Mouse (Mus musculus) hindbrain, postnatal 0 days (tissue): ENCODE data around the gene Olfr1045. TPM values are rescaled to one million over a fixed set of nuclear protein-coding genes. Genes with fewer than 3 reads are reported as not detected.

Source experiments
- ATAC-seq: fragments of 200-750 bp; cut with Nextera tagmentation; 2 replicates; pipeline ENCODE4 v1.8.0; 2017; ENCODE audit warnings: mild to moderate bottlenecking, moderate TSS enrichment, moderate library complexity
- DNase-seq: peaks from one replicate; pipeline ENCODE4 v3.0.0-alpha.2; 2015; ENCODE audit warnings: low spot score
- H3K27ac ChIP-seq: fragments of 300-500 bp; sonication (generic); 2 replicates; pipeline ENCODE4 v1.5.1; 2014; ENCODE audit warnings: mild to moderate bottlenecking
- H3K27me3 ChIP-seq: fragments of 300-500 bp; sonication (generic); 2 replicates; pipeline ENCODE4 v1.6.1; 2014; ENCODE audit warnings: low read length, mixed read lengths; ENCODE audit not compliant: insufficient read depth
- H3K36me3 ChIP-seq: fragments of 300-500 bp; sonication (generic); 2 replicates; pipeline ENCODE4 v1.6.1; 2014; ENCODE audit warnings: low read length, mixed read lengths; ENCODE audit not compliant: insufficient read depth
- H3K4me1 ChIP-seq: fragments of 300-500 bp; sonication (generic); 2 replicates; pipeline ENCODE4 v1.6.1; 2014; ENCODE audit warnings: antibody characterized with exemption, low read length, mixed read lengths; ENCODE audit not compliant: insufficient read depth
- H3K4me2 ChIP-seq: fragments of 300-500 bp; sonication (generic); 2 replicates; pipeline ENCODE4 v1.6.1; 2014; ENCODE audit warnings: low read depth, mild to moderate bottlenecking, low read length, moderate library complexity, mixed read lengths
- H3K4me3 ChIP-seq: fragments of 300-500 bp; sonication (generic); 2 replicates; pipeline ENCODE4 v1.5.1; 2014; ENCODE audit warnings: low read length
- H3K9ac ChIP-seq: fragments of 300-500 bp; sonication (generic); replicated peaks from 2 replicates; pipeline ENCODE4 v1.6.1; 2014; ENCODE audit warnings: mild to moderate bottlenecking, low read length, moderate library complexity, mixed read lengths
- H3K9me3 ChIP-seq: fragments of 300-500 bp; sonication (generic); 2 replicates; pipeline ENCODE4 v1.6.1; 2016; ENCODE audit warnings: low read length, mixed read lengths
- CTCF ChIP-seq: IDR thresholded peaks from 2 replicates; pipeline ENCODE4 v1.5.1; 2016; ENCODE audit warnings: antibody characterized with exemption, control low read depth, low read depth
- WGBS: fragments of 180-500 bp; shearing (Covaris S2); extraction: QIAGEN DNeasy Blood & Tissue Kit; methylation state at CpG from one replicate; pipeline ENCODE4 v1.1.7; 2014; 5-methylcytosine and 5-hydroxymethylcytosine counted together
- polyA plus RNA-seq: library from polyadenylated mRNA; unstranded; fragments of >200 nt; fragmentation: Nextera tagmentation; extraction: Ambion mirVana; gene quantifications from 2 replicates; pipeline ENCODE4 v1.2.1, GENCODE M21; 2015
- total RNA-seq: library from RNA; depleted of rRNA; stranded (reverse); fragments of >200 nt; gene quantifications from 2 replicates; pipeline ENCODE4 v1.2.3, GENCODE M21; 2014; rRNA removed

The Olfr1045 gene
- not detected in 2 replicates for total RNA-seq
- polyA plus RNA-seq = not detected in 2 replicates

DNA sequence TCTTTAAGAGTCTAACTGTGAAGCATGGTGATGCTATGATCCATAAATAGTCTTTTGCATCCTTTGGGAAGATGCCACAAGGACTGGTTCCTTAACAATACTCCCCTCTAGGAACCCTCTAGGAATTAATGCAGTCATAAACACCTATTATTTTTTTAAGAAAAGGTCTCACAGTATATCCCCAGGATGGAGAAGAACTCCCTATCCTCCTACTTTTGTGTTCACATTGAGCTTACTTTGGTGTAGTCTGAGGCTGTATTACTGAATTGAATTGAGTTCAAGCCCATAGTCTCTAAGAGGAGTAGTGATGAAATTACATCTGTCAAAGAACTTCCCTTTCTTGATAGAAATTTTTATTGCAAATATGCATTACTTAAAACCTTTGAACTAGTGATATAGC, at the start of gene Olfr1045:
Olfr1045 (minus strand) TSS at position 101 of the 400 bp plus-strand sequence.
- TF ChIP-seq CTCF = no peak

DNA sequence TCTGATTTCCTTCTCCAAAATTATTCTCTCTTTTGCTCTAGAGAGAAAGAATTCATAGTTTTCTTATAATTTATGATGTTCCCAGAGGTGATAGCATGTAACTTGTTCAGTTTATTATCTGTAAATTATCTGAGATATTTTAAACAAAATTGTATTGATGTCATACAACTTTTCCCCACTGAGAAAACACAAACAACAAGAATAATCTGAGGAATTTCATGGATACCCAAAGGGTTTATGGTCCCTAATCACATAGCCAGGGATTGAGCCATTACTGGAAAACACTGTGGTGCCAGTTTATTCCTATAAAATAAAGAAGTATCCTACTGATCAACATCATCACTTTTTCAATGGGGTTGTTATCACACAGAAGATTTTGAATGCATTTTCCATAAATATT, 37.4 kb upstream of the Olfr1045 start, which contains the start of gene Olfr1048:
Olfr1048 (minus strand) TSS at position 101 of the 400 bp plus-strand sequence.
- DNase-seq (no peak), ATAC-seq (no peak)
- Histone ChIP-seq H3K27ac (no peak within 1 kb of the TSS), H3K36me3 (no peaks in the 10 kb centered on the region), H3K9ac (no peak within 1 kb of the TSS), H3K9me3 (no peaks in the 10 kb centered on the region), H3K4me1 (no peaks in the 10 kb centered on the region), H3K4me3 (no peak within 1 kb of the TSS), H3K27me3 (no peaks in the 10 kb centered on the region), H3K4me2 (no peak within 1 kb of the TSS)
- TF ChIP-seq CTCF = no peak

More for the DNA sequence above, at the start of gene Olfr1045:
- no peak within 1 kb of the TSS for H3K4me2 ChIP-seq
- H3K4me1 ChIP-seq = no peaks in the 10 kb centered on the region
- H3K27me3 ChIP-seq = no peaks in the 10 kb centered on the region
- ATAC-seq (no peak), DNase-seq (no peak)
- no peak within 1 kb of the TSS for H3K27ac ChIP-seq
- H3K36me3 ChIP-seq = no peaks in the 10 kb centered on the region
- no peak within 1 kb of the TSS for H3K4me3 ChIP-seq
- H3K9me3 ChIP-seq = no peaks in the 10 kb centered on the region
- H3K9ac ChIP-seq = no peak within 1 kb of the TSS

DNA sequence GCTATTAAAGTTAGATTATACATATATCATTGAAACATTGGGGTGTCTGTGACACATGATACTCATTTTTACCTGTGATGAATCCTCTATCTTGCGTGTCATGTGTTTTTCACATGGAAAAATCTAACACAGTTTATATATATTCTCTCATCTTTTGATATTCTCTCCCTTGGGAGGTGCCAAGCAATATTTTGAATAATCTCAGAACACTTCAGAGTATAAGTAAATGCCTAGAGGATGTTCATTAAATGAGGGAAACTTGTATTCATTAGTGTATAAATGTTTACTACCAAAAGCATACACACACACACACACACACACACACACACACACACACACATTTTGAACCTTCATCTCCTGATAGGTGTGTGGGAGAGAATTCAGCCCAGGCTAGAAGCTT, 28.5 kb upstream of the Olfr1045 start, which contains the start of gene Olfr1047:
Olfr1047 (minus strand) TSS at position 101 of the 400 bp plus-strand sequence.
- H3K4me1 ChIP-seq = no peaks in the 10 kb centered on the region
- H3K9ac ChIP-seq = no peak within 1 kb of the TSS
- WGBS = 98% methylated on average over 1 of the region's 1 CpGs
- H3K9me3 ChIP-seq = no peaks in the 10 kb centered on the region
- no peak within 1 kb of the TSS for H3K4me3 ChIP-seq
- H3K4me2 ChIP-seq = no peak within 1 kb of the TSS
- no peaks in the 10 kb centered on the region for H3K27me3 ChIP-seq
- H3K27ac ChIP-seq = no peak within 1 kb of the TSS
- H3K36me3 ChIP-seq = no peaks in the 10 kb centered on the region
- no peak for DNase-seq
- ATAC-seq = no peak
- TF ChIP-seq CTCF = no peak

GRCm38 (mm10) chr2:86219214-86219613, 16.4 kb upstream of the Olfr1045 start, which contains the start of gene Olfr1046:
Gene Olfr1046, minus strand, starts transcription at chr2:86219314.
- H3K27ac ChIP-seq = no peak within 1 kb of the TSS
- H3K4me2 ChIP-seq = no peak within 1 kb of the TSS
- WGBS = 74% methylated on average over 2 of the region's 2 CpGs
- DNase-seq = no peak
- H3K4me3 ChIP-seq = no peak within 1 kb of the TSS
- ATAC-seq = no peak
- H3K9me3 ChIP-seq = no peaks in the 10 kb centered on the region
- H3K27me3 ChIP-seq = no peaks in the 10 kb centered on the region
- no peak for TF ChIP-seq CTCF
- H3K9ac ChIP-seq = no peak within 1 kb of the TSS
- H3K36me3 ChIP-seq = no peaks in the 10 kb centered on the region
- no peaks in the 10 kb centered on the region for H3K4me1 ChIP-seq

DNA sequence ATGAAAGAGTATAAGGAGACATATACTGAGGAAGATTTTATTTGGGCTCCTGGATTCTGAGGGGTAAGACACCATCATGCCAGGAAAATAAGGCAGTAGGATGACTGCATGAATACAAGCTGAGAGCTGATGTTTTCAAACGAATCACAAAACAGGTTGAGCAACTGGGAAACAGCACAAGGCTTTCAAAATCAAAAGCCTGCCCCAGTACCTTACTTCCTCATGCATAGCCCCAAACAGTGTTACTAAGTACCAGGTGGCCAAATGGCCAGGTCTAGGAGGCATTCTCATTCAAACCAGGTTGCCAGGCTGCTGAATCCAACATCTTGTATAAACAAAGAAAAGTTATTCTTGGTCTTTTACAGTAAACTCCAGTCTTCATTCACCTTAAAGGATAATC, 6.9 kb downstream of the Olfr1045 start:
- WGBS = 47% methylated on average over 1 of the region's 1 CpGs
- no peaks in the 10 kb centered on the region for H3K27me3 ChIP-seq
- no peak for ATAC-seq

DNA sequence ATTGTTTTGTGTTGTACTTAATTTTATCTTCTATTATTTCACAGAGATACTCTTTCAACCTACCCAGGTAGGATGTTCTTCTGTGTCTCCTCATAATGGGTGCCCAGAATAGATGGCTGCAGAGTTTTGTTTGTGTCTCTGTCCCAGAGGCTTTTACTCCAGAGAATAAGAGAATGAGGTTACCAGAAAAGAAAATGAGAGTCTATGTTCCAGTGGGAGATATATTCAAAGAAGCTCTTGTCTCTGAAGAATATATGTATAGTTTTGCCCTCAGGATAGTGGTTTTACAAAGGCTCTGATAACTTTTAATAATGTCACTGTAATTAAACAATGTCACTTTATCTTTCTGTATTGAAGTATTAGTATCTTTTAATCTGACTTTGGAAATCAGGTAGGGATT, 17.2 kb downstream of the Olfr1045 start, which contains the start of gene Olfr52:
Olfr52 (minus strand) TSS at position 101 of the 400 bp plus-strand sequence.
- ATAC-seq (no peak), DNase-seq (no peak)
- Histone ChIP-seq H3K36me3 (no peaks in the 10 kb centered on the region), H3K27ac (no peak within 1 kb of the TSS), H3K27me3 (no peaks in the 10 kb centered on the region), H3K4me1 (no peaks in the 10 kb centered on the region), H3K4me2 (no peak within 1 kb of the TSS), H3K9me3 (no peaks in the 10 kb centered on the region), H3K4me3 (no peak within 1 kb of the TSS), H3K9ac (no peak within 1 kb of the TSS)
- TF ChIP-seq CTCF = no peak

More for the DNA sequence above, 6.9 kb downstream of the Olfr1045 start:
- TF ChIP-seq CTCF = no peak
- no peak overlapping the region for H3K9ac ChIP-seq
- no peaks in the 10 kb centered on the region for H3K9me3 ChIP-seq
- no peak overlapping the region for H3K4me2 ChIP-seq
- no peaks in the 10 kb centered on the region for H3K4me1 ChIP-seq
- no peak overlapping the region for H3K4me3 ChIP-seq
- no peak for DNase-seq
- no peaks in the 10 kb centered on the region for H3K36me3 ChIP-seq
- H3K27ac ChIP-seq = no peak overlapping the region

GRCm38 (mm10) chr2:86179950-86180349, 22.9 kb downstream of the Olfr1045 start:
- Histone ChIP-seq H3K4me2 (no peak overlapping the region), H3K4me1 (no peaks in the 10 kb centered on the region), H3K9ac (no peak overlapping the region), H3K27me3 (no peaks in the 10 kb centered on the region), H3K9me3 (no peaks in the 10 kb centered on the region), H3K27ac (no peak overlapping the region), H3K4me3 (no peak overlapping the region), H3K36me3 (no peaks in the 10 kb centered on the region)
- ATAC-seq (no peak), DNase-seq (no peak)
- no peak for TF ChIP-seq CTCF
- 74% methylated on average over 3 of the region's 3 CpGs for WGBS
